Mouse (Mus musculus) heart, embryonic 16.5 days (tissue): ENCODE measurements at regions not wholly inside any gene's neighbourhood (a gene's known extent, or its start where the extent isn't known, plus 50 kb on each side); places are given as distances from the start of the nearest gene placed in this dataset.

ENCODE experiments used
- ATAC-seq: fragments of 200-750 bp; cut with Nextera tagmentation; replicated peaks from 2 replicates; pipeline ENCODE4 v1.8.0; 2017; ENCODE audit warnings: moderate number of reproducible peaks; ENCODE audit not compliant: insufficient read depth, low FRiP score; ENCODE audit errors: extremely low read depth
- H3K27ac ChIP-seq: fragments of 300-500 bp; sonication (generic); 2 replicates; pipeline ENCODE4 v1.5.1; 2014; ENCODE audit warnings: mild to moderate bottlenecking, low read length, control low read depth, moderate library complexity
- H3K27me3 ChIP-seq: fragments of 300-500 bp; sonication (generic); 2 replicates; pipeline ENCODE4 v1.6.1; 2014; ENCODE audit warnings: low read length, mixed read lengths; ENCODE audit not compliant: control insufficient read depth, insufficient read depth
- H3K36me3 ChIP-seq: fragments of 300-500 bp; sonication (generic); 2 replicates; pipeline ENCODE4 v1.6.1; 2014; ENCODE audit not compliant: control insufficient read depth, insufficient read depth
- H3K4me1 ChIP-seq: fragments of 300-500 bp; sonication (generic); 2 replicates; pipeline ENCODE4 v1.6.1; 2014; ENCODE audit warnings: low read length, mixed read lengths; ENCODE audit not compliant: control insufficient read depth, insufficient read depth
- H3K4me2 ChIP-seq: fragments of 300-500 bp; sonication (generic); 2 replicates; pipeline ENCODE4 v1.6.1; 2014; ENCODE audit warnings: low read depth, mild to moderate bottlenecking, control low read depth, low read length
- H3K4me3 ChIP-seq: fragments of 300-500 bp; sonication (generic); 2 replicates; pipeline ENCODE4 v1.5.1; 2014; ENCODE audit warnings: mild to moderate bottlenecking, control low read depth, low read length
- H3K9ac ChIP-seq: fragments of 300-500 bp; sonication (generic); 2 replicates; pipeline ENCODE4 v1.6.1; 2014; ENCODE audit warnings: low read length, control low read depth
- H3K9me3 ChIP-seq: fragments of 300-500 bp; sonication (generic); replicated peaks from 2 replicates; pipeline ENCODE4 v1.6.1; 2016; ENCODE audit warnings: low read length; ENCODE audit not compliant: control insufficient read depth
- WGBS: fragments of 180-500 bp; shearing (Covaris S2); extraction: QIAGEN DNeasy Blood & Tissue Kit; methylation state at CpG from one replicate; pipeline ENCODE4 v1.1.7; 2014; 5-methylcytosine and 5-hydroxymethylcytosine counted together

DNA sequence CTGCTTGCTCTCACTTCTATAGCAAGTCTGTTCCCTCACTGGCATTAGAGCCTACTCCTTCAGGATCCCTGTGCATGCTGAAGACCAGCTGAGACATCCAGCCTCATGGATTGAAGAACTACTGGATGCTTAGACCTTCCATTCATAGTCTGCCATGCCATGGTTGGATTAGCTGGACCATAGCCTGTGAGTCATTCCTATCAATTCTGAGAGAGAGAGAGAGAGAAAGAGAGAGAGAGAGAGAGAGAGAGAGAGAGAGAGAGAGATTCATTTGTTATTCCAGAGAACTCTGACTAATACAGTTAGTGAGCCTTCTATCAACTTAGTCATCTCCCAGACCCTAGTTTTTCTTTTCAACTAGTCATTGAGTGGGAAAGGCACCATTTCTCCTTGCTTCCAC is 99.0 kb upstream of the S1pr3 start:
- ATAC-seq = no peak
- no peak overlapping the region for H3K9ac ChIP-seq
- H3K4me1 ChIP-seq = peaks cover 14% of the 10 kb centered on the region
- no peaks in the 10 kb centered on the region for H3K9me3 ChIP-seq
- H3K4me3 ChIP-seq = no peak overlapping the region
- H3K4me2 ChIP-seq = no peak overlapping the region
- no peak overlapping the region for H3K27ac ChIP-seq
- H3K36me3 ChIP-seq = no peaks in the 10 kb centered on the region
- H3K27me3 ChIP-seq = no peaks in the 10 kb centered on the region

DNA sequence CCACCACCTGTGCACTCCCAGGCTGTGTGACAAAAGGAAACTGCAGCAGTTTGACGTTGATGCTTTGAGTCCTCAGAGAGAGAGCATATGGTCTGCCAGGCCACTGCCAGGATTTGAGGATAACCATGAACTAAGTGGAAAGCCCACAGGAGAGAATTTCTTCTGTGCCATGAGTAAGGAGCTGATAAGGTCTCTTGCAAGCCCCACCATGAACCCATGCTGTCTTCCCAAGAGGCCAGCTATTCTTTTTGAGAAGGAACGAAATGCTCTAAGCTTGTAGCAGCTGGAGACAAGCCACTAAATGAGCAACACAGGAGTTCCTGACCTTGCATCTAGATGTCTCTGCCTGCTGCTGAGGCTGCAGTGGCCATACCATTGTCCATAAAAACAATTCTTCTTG is 98.4 kb upstream of the S1pr3 start:
- no peak for ATAC-seq
- no peak overlapping the region for H3K4me3 ChIP-seq
- H3K27ac ChIP-seq = no peak overlapping the region
- no peaks in the 10 kb centered on the region for H3K27me3 ChIP-seq
- WGBS = 57% methylated on average over 2 of the region's 2 CpGs
- H3K4me1 ChIP-seq = peaks cover 19% of the 10 kb centered on the region
- no peak overlapping the region for H3K9ac ChIP-seq
- no peaks in the 10 kb centered on the region for H3K36me3 ChIP-seq
- H3K9me3 ChIP-seq = no peaks in the 10 kb centered on the region
- no peak overlapping the region for H3K4me2 ChIP-seq

DNA sequence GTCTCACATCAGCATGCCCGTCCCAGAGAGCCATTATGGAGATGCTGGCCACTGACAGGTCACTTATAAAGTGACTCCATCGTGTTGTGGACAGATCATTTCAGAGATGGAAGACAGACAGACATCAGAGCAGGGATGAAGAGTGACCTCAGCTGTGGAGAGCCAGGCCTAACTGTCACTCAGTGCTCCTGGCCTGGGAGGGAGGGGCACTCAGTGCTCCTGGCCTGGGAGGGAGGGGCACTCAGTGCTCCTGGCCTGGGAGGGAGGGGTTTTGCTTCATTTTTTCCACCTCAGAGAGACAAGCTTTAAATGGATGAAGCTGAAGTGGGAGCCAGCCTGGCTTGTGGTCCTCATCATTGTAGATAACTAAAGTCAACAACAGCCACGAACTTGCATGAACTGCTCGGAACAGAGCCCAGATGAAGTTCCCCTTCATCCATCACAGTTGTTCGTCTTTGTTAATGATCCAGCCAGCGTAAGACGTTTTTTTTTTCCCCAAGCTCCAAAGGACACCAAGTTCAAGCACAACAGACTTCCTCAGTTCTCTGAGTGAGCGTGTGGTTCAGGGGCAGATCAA is 96.7 kb upstream of the S1pr3 start:
- Histone ChIP-seq H3K4me3 (no peak overlapping the region), H3K27me3 (no peaks in the 10 kb centered on the region), H3K4me2 (no peak overlapping the region), H3K27ac (no peak overlapping the region), H3K4me1 (peaks cover 24% of the 10 kb centered on the region), H3K36me3 (no peaks in the 10 kb centered on the region), H3K9me3 (no peaks in the 10 kb centered on the region), H3K9ac (no peak overlapping the region)
- peak; percentile 35; the same call in 1 of the 2 replicates for ATAC-seq
- 45% methylated on average over 8 of the region's 8 CpGs for WGBS

DNA sequence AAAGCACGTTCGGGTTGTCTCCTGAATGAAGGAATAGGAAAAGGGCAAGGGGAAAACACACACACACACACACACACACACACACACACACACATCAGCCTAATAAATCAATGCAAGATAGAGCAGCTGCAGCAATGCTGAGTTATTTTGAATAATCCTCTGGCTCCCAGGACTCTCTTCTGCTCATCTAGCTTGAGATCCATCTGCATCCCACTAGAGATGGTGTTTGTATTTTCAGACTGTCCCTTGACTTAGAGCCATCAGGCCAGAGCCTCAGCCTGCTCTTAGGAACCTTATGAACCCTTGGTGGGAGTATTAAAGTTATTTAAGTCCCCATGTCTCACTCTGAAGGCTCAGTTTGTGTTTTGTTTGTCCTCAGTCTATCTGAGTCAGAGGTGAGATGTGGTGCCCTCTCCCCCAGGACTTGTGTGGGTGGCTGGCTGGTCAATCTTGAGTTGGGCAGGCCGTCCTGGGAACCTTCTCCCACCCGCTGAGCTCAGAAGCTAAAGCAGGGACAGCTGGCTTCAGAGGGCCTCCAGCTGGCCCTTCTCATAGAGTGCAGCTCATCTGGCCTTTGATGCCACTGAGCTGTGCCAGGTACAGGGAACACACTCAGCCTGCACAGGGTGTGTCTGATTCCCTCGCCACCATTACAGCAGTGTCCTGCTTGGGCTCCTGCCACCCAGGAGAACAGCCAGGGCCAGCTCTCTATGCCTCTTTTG is 95.1 kb upstream of the S1pr3 start:
- Histone ChIP-seq H3K9ac (no peak overlapping the region), H3K27ac (no peak overlapping the region), H3K36me3 (no peaks in the 10 kb centered on the region), H3K9me3 (no peaks in the 10 kb centered on the region), H3K27me3 (no peaks in the 10 kb centered on the region), H3K4me3 (no peak overlapping the region), H3K4me2 (no peak overlapping the region), H3K4me1 (peaks cover 24% of the 10 kb centered on the region)
- no peak for ATAC-seq
- 68% methylated on average over 5 of the region's 5 CpGs for WGBS

DNA sequence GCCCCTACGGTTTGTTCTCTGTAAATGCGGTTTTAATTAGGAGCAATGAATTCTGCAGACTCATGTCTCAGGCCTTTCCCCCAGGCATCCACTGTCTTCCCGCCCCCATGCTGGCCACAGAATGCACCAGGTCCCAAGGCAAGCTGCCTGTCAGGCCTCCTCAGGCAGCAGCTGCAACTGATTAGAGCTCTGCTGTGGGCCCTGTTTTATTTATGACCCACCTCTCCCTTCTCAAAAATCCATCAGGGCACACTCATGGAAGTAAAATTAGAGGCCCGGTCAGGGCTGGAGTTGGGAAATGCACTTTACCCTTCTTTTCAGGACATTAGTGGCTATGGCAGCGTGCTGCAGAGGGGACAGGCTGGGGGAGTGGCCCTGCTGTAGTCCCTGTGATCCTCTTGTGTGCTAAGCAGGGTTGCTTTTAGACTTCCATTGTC is 93.9 kb upstream of the S1pr3 start:
- Histone ChIP-seq H3K4me1 (peaks cover 24% of the 10 kb centered on the region), H3K4me3 (no peak overlapping the region), H3K36me3 (no peaks in the 10 kb centered on the region), H3K9ac (peak overlapping the region; percentile 11; the same call in 1 of the 2 replicates), H3K9me3 (no peaks in the 10 kb centered on the region), H3K27me3 (no peaks in the 10 kb centered on the region), H3K4me2 (no peak overlapping the region), H3K27ac (peak overlapping the region; percentile 90)
- 12% methylated on average over 5 of the region's 5 CpGs for WGBS
- ATAC-seq = peak; percentile 81

DNA sequence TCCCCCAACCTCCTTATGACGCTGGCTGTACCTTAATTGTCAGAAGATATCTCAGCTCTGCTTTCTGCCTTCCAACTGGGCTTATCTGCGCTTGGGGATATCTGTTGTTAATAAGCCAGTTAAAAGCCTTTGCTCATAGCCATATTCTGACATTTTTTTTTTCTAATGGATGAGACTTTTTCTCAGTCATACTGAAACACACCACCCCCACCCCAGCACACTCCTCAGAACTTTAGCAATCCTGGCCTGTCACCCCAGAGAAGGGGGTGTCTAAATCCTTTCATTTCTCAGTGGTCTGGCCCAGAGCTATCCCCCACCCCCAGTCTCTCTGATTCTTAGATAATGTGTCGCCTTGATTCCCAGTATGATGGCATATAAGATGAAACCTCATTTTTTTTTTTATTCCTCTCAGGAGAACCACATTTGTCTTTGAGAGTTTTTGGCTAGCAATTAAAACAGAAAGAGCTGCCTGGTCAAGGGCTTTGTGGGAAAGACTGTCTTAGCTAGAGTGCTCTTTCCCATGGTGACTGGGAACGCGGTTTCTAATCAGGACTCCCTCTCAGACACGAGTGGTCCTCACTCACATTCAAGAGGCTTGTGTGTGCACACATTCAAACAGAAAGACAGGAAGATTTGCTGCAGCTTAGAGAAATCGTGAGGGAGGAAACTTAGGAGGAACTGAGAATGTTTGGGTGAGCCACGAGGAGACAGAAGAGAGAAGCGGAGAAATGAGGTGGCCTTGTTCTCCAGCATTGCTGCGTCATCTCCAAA is 93.2 kb upstream of the S1pr3 start:
- Histone ChIP-seq H3K9me3 (no peaks in the 10 kb centered on the region), H3K4me3 (no peak overlapping the region), H3K4me1 (peaks cover 24% of the 10 kb centered on the region), H3K27ac (peak overlapping the region; percentile 90), H3K27me3 (no peaks in the 10 kb centered on the region), H3K9ac (peak overlapping the region; percentile 36), H3K4me2 (no peak overlapping the region), H3K36me3 (no peaks in the 10 kb centered on the region)
- 38% methylated on average over 10 of the region's 10 CpGs for WGBS
- no peak for ATAC-seq

DNA sequence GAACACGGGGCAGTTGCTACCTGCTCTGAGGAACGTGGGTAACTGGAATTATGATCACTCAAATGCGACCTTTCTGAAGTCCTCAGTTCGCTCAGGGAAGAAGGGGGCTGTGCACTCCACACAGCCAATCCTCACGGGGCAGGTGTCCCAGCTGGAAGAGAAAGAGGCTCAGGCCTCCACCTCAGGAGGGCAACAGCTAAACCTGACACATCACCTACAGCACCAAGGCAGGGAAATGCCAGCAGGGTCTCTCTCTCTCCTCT is 92.7 kb upstream of the S1pr3 start:
- Histone ChIP-seq H3K9ac (no peak overlapping the region), H3K4me3 (no peak overlapping the region), H3K4me2 (no peak overlapping the region), H3K36me3 (no peaks in the 10 kb centered on the region), H3K27me3 (no peaks in the 10 kb centered on the region), H3K9me3 (no peaks in the 10 kb centered on the region), H3K27ac (no peak overlapping the region; the same call in 1 of the 2 replicates), H3K4me1 (peaks cover 21% of the 10 kb centered on the region)
- WGBS = 52% methylated on average over 5 of the region's 5 CpGs
- no peak for ATAC-seq

DNA sequence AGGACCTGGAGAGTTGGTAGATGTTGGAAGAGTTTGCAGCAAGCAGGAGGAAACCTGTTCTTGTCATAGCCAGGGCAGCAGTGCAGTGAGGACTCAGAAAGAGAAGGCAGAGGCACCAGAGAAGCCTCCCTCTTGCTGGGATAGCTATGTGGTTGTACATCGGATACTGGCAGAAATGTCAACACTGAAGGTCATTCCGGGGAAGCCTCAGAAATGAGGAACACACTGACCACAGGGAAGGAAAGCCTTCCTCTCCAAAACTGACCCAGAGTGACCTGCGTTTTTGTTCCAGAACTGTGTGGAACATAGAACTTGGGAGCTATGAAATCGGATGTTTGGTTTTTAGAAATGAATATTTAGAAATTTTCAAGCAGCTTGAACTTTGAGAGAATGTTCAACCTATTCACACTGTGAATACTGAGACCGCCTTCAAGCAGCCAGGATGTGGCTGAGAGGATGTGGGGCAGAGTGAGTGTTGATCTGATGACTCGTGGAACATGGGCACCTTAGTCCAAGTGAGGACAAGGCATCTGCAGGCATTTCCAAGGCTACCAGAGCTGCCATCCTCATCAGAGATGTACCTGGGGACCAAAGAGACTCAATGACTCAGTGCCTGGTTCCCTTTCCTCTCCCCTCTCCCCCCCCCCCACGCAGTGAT is 85.3 kb upstream of the S1pr3 start:
- no peak overlapping the region for H3K4me3 ChIP-seq
- peaks cover 5% of the 10 kb centered on the region for H3K4me1 ChIP-seq
- WGBS = 69% methylated on average over 7 of the region's 7 CpGs
- no peak for ATAC-seq
- no peaks in the 10 kb centered on the region for H3K36me3 ChIP-seq
- no peak overlapping the region for H3K4me2 ChIP-seq
- H3K9me3 ChIP-seq = no peaks in the 10 kb centered on the region
- no peak overlapping the region for H3K27ac ChIP-seq
- H3K27me3 ChIP-seq = no peaks in the 10 kb centered on the region
- no peak overlapping the region for H3K9ac ChIP-seq

DNA sequence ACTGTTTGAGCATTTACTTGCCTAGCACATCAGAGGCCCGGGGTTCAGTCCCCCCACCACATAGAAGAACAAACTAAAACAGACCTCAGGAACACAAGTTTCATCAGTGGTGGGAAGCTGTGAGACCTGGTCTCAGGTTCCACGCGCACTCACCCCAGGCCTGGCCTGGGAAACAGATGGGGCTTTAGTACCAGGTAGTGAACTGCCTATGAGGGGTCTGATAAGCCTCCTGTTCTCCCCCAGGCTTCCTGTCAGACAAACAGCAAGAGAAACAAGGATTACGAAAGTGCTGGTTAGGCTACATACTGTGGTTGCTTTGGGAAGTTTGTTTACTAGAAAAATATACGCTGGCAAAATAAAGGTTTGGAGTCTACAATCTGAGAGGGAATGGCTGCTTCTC is 83.7 kb upstream of the S1pr3 start:
- 67% methylated on average over 5 of the region's 5 CpGs for WGBS
- Histone ChIP-seq H3K4me3 (no peak overlapping the region), H3K9ac (no peak overlapping the region), H3K4me2 (no peak overlapping the region), H3K36me3 (no peaks in the 10 kb centered on the region), H3K27me3 (no peaks in the 10 kb centered on the region), H3K27ac (no peak overlapping the region), H3K9me3 (no peaks in the 10 kb centered on the region), H3K4me1 (peaks cover 12% of the 10 kb centered on the region)
- ATAC-seq = no peak
